Mouse (Mus musculus) thymus, postnatal 4 days (tissue): ENCODE data around the gene Cpeb4.
"Not testable (repeated sequence)": the region's sequence is repeated elsewhere in the genome, so short reads cannot be mapped to it uniquely, and the experiment has no call there.

Experiments
- DNase-seq: peaks from one replicate; pipeline ENCODE4 v3.0.0; 2021

Gene Cpeb4

DNA sequence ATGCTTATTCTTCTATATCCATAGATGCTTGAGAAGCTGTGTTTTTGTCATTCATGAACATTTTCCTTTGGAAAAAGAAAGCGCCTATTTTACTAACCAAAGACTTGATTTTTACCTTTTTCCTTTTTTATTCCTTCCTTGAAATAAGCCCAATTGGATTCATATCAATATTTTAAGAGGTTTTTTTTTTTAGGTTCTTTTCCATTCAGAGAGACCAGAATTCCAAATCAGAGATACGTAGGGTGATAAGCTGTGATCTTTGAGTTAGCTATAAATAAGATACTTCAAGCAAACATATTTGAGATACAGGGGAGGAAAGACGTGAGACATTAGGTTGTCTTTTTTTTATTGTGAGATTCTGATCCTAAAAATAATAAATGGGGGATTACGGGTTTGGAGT, at the start of gene Cpeb4:
Cpeb4 (plus strand) TSS at position 301 of the 400 bp plus-strand sequence.
- DNase-seq: no peak

DNA sequence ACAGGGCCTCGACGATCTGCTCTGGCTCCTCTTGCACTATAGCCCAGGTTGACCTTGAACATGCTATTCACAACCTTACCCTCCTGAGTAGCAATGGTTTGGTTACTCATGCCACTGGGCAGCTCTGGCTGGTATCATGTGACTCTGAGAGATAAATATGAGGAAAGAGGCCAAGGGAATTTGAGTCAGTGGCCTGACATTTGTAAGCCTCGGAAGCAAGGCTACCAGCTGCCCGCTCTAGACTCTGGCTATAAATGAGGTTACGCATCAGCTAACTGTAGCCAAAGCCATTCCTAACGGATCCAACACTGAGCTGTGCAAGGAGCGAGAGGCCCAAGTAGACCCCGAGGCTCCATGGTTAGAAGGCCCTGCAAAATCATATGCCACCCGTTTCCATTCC, 49.5 kb upstream of the Cpeb4 start:
- DNase-seq: no peak

DNA sequence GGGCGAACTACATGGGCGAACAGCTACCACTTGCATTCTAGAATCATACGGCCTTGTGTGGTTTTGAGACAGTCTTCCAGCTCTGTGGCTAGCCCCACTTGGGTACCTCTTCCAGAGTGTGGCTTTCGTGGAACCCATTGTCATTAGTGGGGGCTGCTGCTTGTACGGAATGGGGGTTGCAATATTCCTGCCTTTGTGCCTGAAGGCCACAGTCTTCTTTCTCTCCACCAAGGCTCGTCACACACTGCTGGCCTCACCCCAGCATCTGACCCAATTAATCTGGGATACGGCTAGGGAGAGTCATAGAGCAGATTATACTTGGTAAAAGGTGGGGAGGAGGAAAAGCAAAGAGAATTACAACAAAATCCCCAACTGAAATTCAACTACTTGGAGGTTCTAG, 48.5 kb upstream of the Cpeb4 start:
- no peak for DNase-seq

DNA sequence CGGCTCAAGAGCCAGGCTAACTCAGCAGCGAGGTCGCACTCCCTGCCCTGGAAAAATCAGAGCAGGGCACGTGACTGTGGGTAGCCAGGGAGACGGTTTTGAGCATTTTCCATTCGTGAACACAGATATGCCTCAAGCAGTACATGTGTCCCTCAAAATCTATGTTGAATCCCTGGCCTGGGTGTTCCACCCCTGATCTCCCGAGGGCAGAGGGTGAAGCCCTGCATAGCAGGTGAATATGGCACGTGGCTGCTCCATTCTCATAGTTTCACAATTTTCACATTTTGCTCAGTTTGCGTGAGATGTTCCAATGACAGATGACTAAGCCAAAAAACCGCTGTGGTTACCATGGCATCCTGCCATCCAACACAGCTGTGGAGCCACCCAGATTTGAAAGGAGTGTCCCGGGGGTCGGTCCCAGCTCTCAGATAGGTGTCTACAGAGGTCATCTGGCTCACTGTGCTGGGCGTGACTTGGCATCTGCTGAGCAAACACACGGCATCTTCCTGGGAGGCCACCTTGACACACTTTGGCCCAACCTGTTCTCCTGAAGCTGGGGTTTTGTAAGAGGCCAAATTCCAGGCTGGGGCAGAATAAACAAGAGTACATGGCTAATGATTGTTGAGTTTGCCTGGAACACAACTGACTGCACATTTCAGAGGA, 47.4 kb upstream of the Cpeb4 start:
- peak; percentile 38 for DNase-seq

DNA sequence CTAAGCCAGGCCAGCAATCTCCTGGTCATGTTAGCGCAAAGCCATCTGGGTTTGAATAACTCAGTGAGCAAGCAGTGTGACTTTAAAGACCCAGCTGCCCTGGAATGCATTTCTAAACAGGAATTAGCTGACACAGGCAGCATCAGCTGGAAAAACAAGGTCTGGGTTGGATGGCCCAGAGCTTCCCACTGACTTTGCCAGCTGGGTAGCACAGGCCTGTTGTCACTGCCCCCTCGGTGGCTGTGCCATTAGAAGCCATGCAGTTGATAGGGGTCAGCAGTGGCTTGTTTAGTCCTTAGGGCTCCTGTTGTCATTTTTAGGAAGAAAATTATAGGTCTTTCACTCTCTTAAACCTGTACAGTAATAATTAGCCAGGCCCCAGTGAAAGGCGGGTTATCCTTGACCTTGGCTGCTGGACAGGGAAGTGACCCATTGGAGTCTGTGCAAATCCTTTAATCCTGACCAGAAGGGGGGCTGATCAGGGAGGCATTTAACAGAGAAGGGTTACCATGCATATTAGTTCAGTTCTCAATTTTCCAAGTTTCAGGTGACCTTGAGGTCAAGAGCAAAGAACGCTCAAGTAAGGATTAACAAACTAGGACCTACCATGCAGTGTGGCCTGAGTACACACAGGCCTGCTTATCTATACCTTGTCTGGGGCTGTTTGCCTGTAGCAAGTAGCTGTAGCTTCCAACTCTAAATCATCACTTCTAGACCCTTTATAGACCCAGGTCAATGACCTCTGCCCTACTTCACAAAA, 43.8 kb upstream of the Cpeb4 start:
- DNase-seq: no peak

DNA sequence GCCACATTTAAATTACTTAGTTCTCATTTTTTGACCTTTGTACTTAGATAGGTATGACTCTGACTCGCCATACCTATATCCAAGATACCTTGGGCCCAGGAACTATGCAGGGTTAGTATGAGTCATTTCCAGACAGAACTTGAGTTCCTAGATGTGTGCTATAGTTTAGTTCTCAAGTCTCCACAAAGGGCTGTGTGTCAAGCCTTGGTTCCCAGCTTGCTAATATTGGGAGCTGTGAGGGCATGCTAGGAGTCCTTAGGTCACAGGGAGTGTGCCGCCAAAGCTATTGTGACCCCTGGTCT, 43.3 kb upstream of the Cpeb4 start:
- no peak for DNase-seq

DNA sequence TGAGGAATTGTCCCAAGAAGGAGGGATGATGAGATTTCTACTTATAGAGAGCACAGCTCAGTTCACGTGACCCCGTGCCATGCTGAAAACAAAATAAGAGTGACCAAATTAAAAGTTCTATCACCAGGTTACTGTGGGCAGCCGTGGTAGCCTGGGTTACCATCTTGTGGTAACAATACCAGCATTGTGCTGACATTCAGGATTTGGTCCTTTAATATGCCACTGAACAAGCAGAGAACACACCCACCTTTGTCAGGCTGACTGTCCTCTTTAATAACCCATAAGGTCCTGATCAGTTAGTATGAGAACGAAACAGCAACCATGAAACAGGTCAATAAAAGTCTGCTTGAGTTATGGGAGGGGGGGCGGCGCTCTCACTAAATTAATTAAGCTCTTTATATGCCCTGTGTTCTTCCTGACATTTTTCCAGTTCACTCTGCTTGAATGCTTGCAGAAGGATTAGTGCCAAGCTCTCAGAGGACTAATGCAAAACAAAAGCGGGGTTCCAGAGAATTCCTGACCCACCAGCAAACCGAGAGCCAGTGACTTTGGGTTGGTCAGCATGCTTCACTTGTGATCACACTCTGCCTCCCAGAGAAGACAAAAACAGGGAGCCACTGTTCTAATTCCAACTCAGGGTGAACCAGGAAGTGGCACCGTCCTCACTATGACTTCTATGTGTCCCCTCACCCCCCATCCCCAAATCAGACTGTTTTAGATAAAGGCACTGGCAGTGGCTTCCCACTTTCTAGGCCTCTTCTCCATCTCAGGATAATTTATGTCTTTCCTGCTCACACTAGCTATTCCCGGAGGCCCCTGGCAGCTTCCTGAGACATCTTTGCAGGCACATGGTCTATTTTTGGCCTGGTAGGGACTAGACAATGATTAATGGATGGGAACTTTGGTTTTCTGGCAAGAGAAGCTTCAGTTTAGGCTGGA, 41.5 kb upstream of the Cpeb4 start:
- DNase-seq: no peak

DNA sequence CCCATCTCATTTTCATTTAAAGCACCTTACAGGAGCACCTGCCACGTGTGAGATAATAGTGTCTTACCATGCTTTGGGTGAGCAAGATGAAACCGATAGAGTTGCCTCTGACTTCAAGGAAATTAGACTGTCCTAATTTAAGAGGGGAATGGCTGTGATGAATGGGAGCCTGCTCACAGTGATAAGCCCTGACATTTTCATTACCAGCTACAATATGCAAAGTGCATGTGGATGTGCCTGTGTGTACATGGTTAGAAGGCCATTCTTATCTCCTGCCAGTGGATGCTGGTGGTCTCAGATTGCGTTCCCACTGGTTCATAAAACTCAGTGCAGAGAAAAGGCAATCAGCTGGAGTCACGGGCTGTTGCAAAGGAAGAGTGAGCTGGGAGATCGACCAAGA, 40.6 kb upstream of the Cpeb4 start:
- DNase-seq: peak; percentile 25

DNA sequence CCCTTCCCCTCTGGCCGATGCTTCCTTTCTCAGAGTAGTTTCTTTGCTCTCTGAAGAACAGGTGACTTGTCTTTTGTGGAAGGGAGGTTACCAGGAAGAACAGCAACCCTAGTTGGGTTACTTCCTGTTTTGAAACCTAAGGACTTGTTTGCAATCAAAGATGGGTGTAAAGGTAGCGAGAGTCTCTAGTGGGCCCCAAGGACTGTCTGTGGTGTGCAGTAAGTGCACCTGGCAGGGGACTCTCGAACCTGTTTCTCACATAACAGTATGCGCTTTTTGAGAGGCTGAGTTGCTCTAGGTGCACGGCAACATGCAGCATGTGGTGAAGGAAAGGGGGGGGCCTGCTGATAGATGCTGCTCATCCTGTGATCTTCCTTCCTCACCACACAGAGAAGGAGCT, 40.0 kb upstream of the Cpeb4 start:
- peak; percentile 57 for DNase-seq

DNA sequence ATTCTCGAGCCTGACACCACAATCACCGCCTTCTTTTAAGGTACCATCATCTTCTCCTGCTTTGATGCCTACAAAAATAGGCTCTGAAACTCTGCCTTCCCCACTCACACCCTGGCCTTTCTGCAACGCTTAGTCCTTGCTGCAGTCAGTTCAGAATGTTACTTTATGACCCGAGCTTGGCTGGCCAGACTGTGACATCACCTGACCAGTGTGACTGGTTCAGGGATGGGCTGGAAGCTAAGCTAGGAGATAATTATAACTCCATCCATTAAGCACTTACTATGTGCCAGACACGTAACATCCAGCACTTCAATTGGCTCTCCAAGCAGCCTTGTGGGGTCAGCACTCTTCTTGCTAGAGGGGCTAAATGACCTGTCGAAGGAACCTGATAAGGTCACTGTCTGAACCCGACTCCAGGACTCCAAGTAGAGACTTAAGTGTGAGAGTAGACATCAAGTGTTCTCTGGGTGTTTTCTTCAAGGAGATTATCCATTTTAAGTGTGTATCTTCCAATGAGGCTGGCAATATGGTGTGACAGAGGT, 39.5 kb upstream of the Cpeb4 start:
- no peak for DNase-seq

DNA sequence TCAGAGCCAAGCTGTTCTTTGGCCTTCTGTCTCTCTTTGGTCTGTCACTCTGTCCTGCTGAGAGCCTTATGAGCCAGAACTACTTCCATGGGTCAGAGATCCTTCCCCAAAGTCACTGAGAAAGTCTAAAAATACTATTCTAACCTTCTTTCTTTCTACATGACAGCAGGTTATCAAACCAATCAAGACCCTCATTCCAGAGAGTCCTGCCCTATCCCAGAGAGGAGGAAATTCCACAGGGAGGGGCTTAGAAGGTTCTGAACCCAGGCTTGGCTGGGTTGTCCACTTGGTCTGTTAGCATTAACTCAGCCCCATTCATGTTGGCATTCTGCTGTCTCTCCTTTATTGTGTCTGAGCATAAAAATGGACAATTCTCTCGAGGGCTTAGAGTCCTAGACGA, 38.5 kb upstream of the Cpeb4 start:
- no peak for DNase-seq

DNA sequence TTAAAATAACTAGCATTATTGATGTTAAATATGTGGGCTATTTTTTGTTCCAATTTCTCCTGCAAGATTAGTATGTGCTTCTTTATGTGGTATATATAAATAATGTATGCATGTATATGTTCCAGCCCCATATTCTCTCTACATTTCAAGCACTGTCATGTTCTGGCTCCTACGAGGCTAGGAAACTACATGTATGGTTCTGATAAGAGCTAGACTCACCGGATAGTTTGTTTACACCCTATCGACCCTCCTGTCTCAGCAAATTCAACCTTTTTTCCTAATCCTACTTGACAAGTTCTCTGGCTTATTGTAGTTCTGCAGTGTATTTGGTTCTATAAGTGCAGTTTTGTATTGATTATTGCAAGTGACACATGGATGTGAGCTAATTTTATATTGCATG, 36.7 kb upstream of the Cpeb4 start:
- no peak for DNase-seq

DNA sequence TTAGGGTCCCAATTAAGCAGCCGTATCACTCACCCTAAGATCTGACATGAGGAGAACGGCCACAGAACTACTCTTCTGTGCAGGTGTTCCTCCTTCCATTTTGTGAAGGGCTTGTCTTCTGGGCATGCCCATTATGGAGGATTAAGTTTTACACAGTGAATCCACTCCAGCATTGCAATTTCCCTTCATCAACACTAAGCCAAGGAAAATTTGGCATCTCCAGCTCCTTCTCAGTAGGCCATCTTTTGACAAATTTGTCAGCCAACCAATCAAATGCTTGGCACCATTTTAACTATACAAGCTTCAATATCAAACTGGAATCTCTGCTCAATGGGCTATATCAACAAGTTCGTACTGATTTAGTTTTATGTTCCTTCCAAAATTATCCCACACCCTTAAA, 34.8 kb upstream of the Cpeb4 start:
- no peak for DNase-seq

DNA sequence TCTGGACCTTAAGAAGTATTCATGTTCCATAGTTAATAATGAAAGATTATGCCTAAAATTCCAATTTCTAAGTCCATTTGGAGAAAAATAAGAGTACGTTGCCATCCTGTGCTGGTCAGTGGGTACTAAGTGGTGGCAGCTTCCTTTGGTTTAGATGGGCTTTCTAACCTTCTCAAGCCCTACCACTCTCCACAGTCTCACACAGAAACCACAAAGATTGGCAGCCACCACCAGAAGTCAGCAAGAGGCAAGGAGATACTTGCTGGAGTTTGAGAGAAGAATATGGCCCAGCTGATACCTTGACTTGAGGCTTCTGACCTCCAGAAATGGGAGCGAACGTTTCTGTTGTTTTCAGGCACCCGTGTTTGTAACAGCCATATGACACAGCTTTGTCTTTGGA, 34.3 kb upstream of the Cpeb4 start:
- no peak for DNase-seq

DNA sequence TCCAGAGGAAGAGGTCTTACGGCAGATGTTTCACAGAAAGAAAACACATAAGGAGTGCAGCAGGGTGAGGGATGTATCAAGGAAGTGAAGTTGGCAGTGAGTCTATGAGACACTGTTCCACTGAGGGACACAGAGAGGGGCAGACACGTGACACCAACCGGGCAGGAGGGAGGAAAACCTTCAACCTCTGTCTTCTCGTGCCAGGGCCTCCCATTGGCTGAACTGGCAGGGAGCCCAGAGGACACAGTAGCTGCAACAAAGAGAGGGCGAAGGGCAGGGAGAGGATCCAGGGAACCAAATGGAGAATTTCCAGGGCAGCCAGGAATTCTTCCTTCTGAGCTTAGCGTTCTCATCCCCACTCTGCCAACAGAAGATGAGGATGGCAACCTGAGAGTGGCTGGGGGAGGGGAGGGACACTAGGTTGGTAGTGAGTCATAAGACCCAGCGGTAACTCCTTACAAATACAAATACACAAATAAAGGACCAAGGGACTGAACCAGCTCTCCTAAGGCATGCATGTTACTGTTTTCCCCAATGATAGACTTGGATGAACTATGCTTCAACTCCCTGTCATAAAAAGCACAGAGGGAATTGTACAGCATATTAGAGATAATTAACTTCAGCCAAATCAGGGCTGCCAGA, 33.4 kb upstream of the Cpeb4 start:
- no peak for DNase-seq

DNA sequence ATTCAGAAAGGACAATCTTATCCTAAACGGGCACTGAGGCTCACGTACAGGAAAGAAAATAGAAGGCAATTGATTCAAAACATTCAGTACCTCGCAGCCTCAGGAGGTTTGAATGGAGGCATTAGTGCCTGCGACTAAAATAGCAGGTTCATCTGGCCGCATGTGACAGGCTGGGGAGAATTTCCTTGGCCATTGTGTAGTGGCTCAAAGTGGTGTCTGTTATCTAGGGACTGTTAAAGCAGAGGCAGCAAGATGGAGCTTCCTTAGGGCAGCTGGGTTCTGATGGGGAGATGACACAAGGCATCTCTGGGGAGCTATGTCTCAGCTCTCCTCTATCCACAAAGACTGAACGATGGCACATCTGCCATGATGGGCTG, 32.9 kb upstream of the Cpeb4 start:
- no peak for DNase-seq

DNA sequence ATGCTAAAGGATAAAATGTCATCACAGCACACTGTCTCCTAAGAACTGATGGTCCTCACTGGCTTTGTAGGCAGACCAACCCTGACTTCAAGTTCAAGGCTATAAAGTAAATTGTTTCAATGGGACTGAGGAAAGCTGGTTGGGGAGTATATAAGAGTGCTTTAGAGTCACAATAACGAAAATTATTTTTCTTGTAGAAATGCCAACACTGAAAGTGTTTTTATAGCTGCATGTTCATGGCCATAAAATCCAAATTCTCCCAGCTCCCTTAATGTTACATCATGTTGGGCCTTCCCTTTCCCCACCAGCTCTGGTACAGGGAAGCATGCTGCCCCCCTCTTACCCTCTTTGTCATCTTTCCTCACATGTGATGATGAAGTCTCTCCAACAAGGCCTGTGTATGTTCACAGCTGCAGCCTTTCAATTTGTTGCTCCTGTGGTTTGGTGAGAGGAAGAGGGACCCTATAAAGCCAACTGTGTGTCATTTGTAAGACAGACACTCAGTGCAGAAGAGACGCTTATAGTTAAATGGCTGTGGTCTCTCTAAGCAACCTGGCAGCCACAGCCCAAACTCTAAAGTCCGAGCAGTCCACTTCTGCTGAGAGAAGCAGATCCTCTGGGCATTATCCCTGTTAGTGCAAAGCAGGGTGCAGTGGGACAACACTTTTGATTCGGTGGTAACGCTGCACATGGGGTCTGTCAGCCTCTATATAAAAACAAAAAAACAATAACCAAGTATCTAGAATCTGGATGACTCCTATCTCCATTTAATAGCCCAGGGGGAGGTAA, 29.6 kb upstream of the Cpeb4 start:
- DNase-seq: no peak

DNA sequence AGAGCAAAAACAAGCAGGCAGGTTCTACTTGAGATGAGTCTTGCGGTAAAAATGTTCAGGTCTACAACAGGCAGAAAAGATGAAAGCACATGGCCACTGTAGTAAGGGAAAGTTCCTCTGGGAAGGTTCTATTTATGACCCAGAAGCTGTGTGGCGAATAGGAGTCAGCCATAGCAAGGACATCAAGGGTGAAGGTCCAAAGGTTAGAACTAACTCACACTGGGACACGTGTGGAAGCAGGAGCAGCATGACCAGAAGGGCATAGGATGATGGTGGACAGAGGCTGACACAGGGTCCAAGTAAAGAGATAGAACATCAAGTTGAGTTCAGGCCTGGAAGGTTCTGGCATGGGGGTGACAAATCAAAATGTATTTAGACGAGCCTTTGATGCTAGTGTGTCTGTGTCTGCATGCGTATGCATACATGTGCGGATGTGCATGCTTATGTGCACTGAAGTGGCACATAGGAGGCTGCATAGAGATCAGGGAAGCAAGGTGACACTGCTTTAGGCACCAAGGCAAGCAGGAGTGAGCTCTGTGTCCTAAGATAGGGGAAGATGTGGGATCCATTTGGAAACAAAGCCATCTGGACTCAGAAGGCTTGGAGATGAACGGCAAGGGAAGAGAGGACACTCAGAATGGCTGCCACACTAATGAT, 28.7 kb upstream of the Cpeb4 start:
- no peak for DNase-seq

DNA sequence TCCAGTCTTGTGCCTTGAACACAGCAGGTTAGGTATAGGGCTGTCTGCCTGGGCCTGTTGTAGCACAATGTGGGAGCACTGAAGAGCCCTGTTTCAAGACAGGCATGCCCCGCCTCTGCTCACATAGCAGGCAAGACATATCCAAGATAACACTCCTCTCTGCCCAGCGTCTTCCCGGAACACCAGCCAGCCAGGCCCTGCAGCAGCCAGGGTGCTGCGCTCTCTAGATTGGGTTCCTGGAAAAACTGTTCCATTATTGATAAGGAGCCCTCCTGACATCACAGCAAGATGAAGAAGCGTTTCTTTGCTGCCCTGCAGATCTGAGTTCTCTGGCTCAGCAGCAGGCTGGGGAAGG, 28.2 kb upstream of the Cpeb4 start:
- no peak for DNase-seq

DNA sequence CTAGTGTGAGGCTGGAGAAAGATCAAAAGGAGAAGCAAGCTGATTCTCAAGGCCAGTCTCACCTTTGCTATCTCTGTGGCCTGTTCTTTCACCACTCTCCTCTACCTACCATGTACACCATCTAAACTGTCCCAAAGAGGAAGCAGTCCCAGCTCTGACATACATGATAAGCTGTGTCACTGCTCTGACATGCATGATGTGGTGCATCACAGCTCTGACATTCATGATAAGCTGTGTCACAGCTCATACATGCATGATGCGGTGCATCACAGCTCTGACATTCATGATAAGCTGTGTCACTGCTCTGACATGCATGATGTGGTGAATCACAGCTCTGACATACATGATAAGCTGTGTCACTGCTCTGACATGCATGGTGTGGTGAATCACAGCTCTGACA, 26.9 kb upstream of the Cpeb4 start:
- DNase-seq: not testable (repeated sequence)

DNA sequence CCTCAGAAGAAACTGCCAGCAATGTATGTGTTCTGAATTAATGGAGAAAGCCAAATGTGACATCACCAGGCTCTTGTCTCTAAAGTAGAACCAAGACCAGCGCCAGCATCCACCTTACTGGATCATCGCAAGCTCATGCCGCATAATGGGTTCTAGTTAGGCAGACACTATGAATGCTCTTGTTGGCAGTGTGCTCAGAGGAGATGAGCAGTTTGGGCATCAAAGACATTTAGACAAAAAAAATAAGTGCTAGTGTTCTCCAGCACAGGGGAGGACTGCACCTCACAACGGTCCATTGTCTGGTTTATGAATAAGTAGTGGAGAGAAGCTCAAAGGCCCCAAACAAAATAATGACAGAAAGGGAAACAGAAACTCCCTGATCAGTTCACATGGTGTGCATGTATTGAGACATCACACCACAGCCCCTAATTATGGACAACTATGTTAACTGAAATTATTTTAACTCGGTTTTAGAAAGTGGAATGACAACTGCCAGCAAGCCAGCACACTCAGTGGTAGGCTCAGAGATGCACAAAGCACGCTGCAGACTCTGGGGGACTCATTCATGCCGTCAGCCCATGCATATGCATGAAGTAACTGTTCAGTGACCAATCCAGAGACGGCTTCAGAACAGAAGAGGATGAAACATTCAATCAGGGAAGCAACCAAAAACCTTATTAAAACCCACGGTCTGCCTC, 25.1 kb upstream of the Cpeb4 start:
- DNase-seq: no peak
